Mouse (Mus musculus): ENCODE measurements around the gene Mical1.

DNA sequence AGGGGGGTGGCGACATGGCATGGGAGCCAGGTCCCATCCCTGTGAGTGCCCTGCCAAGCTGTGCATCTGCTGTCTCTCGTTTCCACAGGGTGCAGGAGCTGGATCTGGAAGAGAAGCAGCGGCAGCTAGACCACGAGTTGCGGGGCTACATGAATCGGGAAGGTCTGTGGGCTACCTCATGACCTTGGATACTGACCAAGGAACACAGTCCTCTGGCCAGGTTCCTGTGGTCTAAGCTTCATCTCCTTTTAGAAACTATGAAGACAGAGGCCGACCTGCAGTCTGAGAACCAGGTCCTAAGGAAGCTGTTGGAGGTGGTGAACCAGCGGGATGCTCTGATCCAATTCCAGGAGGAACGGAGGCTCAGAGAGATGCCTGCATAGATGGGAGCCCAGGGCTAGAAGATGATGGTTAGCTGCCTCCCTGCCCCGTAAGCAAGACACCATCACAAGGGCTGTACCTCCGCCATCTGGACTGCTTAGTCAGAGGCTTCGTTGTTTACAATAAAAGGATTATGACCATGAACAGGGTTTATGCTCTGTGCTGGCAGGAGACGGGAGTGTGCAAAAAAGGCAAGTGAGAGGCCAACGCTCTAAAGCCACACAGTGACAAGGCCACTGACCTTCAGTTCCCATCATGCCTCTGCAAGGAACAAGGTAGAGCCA, 10.5 kb downstream of the Mical1 start:
- no peak for TF ChIP-seq ZMIZ1 (IDR thresholded peaks at IDR 0.05; ENCODE audit: low read depth, low read length)
- no peak for TF ChIP-seq POLR2A (IDR thresholded peaks at IDR 0.05; ENCODE audit: low read depth, low read length)
- no peak for TF ChIP-seq MXI1 (IDR thresholded peaks at IDR 0.05; ENCODE audit: low read depth, low read length)
- no peak for TF ChIP-seq EP300 (IDR thresholded peaks at IDR 0.05; ENCODE audit: low read length)
- TF ChIP-seq CTCF (conservative IDR thresholded peaks at IDR 0.05 in 1 of 2, IDR thresholded peaks at IDR 0.05 in 1 of 2; ENCODE audit: low read depth in 2 of 2, low read length in 2 of 2) = no peak
- no peak for TF ChIP-seq HCFC1 (IDR thresholded peaks at IDR 0.05; ENCODE audit: low read depth, low read length)
- no peak for TF ChIP-seq TBP (conservative IDR thresholded peaks at IDR 0.05; ENCODE audit: low read depth, low read length)
- TF ChIP-seq USF1 (IDR thresholded peaks at IDR 0.05; ENCODE audit: low read depth, low read length) = no peak
- TF ChIP-seq TCF12 (IDR thresholded peaks at IDR 0.05; ENCODE audit: low read depth, low read length) = no peak
- TF ChIP-seq BHLHE40 (IDR thresholded peaks at IDR 0.05; ENCODE audit: low read depth, low read length) = no peak
- no peak for TF ChIP-seq MEF2A (IDR thresholded peaks at IDR 0.05; ENCODE audit: borderline replicate concordance, low read depth, low read length)
- no peak for TF ChIP-seq MAZ (IDR thresholded peaks at IDR 0.05; ENCODE audit: low read depth, low read length)
- no peak for TF ChIP-seq USF2 (conservative IDR thresholded peaks at IDR 0.05; ENCODE audit: low read depth, low read length)

Measured in CH12.LX (cell line).